Comparison of ENCODE assay signal across 7 mouse cellular contexts in the genomic region with DNA sequence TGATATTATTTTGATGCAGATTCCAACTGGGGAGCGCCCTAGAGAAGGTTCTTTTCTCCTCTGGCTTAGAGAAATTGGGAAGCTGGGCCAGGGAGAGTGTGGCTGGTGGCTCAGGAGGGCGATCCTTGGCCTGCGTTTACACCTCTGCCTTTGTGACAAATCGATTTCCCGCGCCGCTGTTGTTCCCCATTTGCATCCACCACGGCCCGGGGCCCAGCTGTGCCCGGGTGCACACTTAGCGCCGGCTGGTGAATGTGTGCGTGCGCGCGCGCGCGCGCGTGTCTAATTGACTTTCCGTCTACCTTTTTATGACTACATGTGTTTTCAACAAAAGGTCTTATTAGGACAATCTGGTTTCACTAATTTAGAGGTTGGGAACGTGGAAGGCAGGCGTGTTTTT. TPM values are rescaled to one million over a fixed set of nuclear protein-coding genes. Genes with fewer than 3 reads are reported as not detected.
DNase-seq lines count a peak whose midpoint lies in the region; ATAC-seq and TF ChIP-seq lines count a peak whose summit lies in the region.

No protein-coding gene starts in this region.

- peaks cover 45% of the 10 kb centered on the region for H3K27me3 ChIP-seq in hindbrain, embryonic 11.5 days (ENCODE audit: control insufficient read depth, insufficient read depth, low read length)
- peaks cover 75% of the 10 kb centered on the region for H3K27me3 ChIP-seq in midbrain, embryonic 10.5 days (ENCODE audit: low read depth, poor library complexity, severe bottlenecking)

- peak overlapping the region; percentile 1; the same call in 1 of the 2 replicates for H3K4me3 ChIP-seq in hindbrain, embryonic 11.5 days (ENCODE audit: low read depth, low read length)
- H3K4me3 ChIP-seq in midbrain, embryonic 10.5 days: peak overlapping the region; percentile 43

- DNase-seq in NIH3T3 (ENCODE audit: low read depth): peak; percentile 67
- DNase-seq in brain, embryonic 14.5 days (ENCODE audit: low read depth): peak; percentile 55
- DNase-seq in hindbrain, embryonic 11.5 days (ENCODE audit: low spot score): peak; percentile 77
- DNase-seq in midbrain, embryonic 10.5 days (ENCODE audit: low spot score): peak; percentile 69
- DNase-seq in layer of hippocampus, postnatal 36 days: no peak
- DNase-seq in cerebellum, postnatal 4 days (ENCODE audit: low spot score in 2 of 2): no peak
- no peak for DNase-seq in cerebellum, adult 8-10 months

- H3K9ac ChIP-seq in hindbrain, embryonic 11.5 days (ENCODE audit: low read depth, low read length): no peak overlapping the region

- peak; percentile 70 for ATAC-seq in hindbrain, embryonic 11.5 days (ENCODE audit: low FRiP score)

- H3K4me1 ChIP-seq in hindbrain, embryonic 11.5 days (replicated peaks; ENCODE audit: control insufficient read depth, insufficient read depth, low read length): no peaks in the 10 kb centered on the region; the same call in none of the 2 replicates
- H3K4me1 ChIP-seq in midbrain, embryonic 10.5 days: peaks cover 53% of the 10 kb centered on the region

- H3K27ac ChIP-seq in hindbrain, embryonic 11.5 days (ENCODE audit: low read depth, low read length): no peak overlapping the region
- H3K27ac ChIP-seq in midbrain, embryonic 10.5 days (replicated peaks): no peak overlapping the region

- under 1% methylated on average over 24 of the region's 24 CpGs for WGBS in hindbrain, embryonic 11.5 days
- 2% methylated on average over 24 of the region's 24 CpGs for WGBS in midbrain, embryonic 10.5 days

- no peak for TF ChIP-seq CTCF in brain, embryonic 14.5 days (IDR thresholded peaks at IDR 0.05; ENCODE audit: borderline replicate concordance, extremely low read depth, insufficient read depth, insufficient read length)

- TF ChIP-seq POLR2A in brain, embryonic 14.5 days (IDR thresholded peaks at IDR 0.05; ENCODE audit: borderline replicate concordance, extremely low read depth, insufficient read depth, insufficient read length, poor library complexity, severe bottlenecking): no peak

- H3K4me2 ChIP-seq in hindbrain, embryonic 11.5 days (replicated peaks; ENCODE audit: low read depth, low read length): peak overlapping the region; percentile 9; the same call in 1 of the 2 replicates

- no peaks in the 10 kb centered on the region for H3K9me3 ChIP-seq in hindbrain, embryonic 11.5 days (ENCODE audit: control insufficient read depth, low read length)
- H3K9me3 ChIP-seq in midbrain, embryonic 10.5 days (replicated peaks): no peaks in the 10 kb centered on the region

- H3K36me3 ChIP-seq in hindbrain, embryonic 11.5 days (ENCODE audit: control insufficient read depth, insufficient read depth, low read length): no peaks in the 10 kb centered on the region
- H3K36me3 ChIP-seq in midbrain, embryonic 10.5 days: no peaks in the 10 kb centered on the region

RNA-seq across cellular contexts. Expression of a gene that starts 4.9 kb away (rescaled TPM):
- 7.2 and 8.9 TPM in 2 replicates for polyA plus RNA-seq in brain, embryonic 14.5 days (2012; rRNA removed)
- polyA plus RNA-seq in hindbrain, embryonic 11.5 days (2014; fragmentation: Nextera tagmentation; extraction: Ambion mirVana): 51.8 and 71.0 TPM in 2 replicates
- polyA plus RNA-seq in midbrain, embryonic 10.5 days (2016; fragmentation: Nextera tagmentation; extraction: Ambion mirVana): 14.8 and 16.5 TPM in 2 replicates
- 1 to 10 TPM; 5.5 to 5.7 TPM for total RNA-seq in layer of hippocampus, postnatal 36 days (2021)

Comparison
In these comparisons a context has a peak if more than half of its experiments do, and no peak if none do; other contexts are left out.
1. DNase-seq: peak in NIH3T3 (single experiment), brain, embryonic 14.5 days (single experiment), hindbrain, embryonic 11.5 days (single experiment) and midbrain, embryonic 10.5 days (single experiment); none in layer of hippocampus, postnatal 36 days (0 of 2), cerebellum, postnatal 4 days (0 of 2) and cerebellum, adult 8-10 months (single experiment).